Mouse (Mus musculus): ENCODE measurements around the gene Pax4.
A peak's percentile ranks its signal among the peaks of the same experiment; 100 is the strongest.

Pax4 gene

GRCm38 (mm10) chr6:28431538-28431855, 17.7 kb downstream of the Pax4 start:
- no peak for DNase-seq

GRCm38 (mm10) chr6:28430795-28431537, 18.2 kb downstream of the Pax4 start:
- no peak for DNase-seq

- DNase-seq: no peak
These were observed 19.3 kb downstream of the Pax4 start for GRCm38 (mm10) chr6:28429870-28430269.

- no peak for DNase-seq
These were observed 20.9 kb downstream of the Pax4 start, which contains the start of gene Gcc1 for GRCm38 (mm10) chr6:28428290-28428689. Gene Gcc1, minus strand, starts transcription at chr6:28428390.

- peak; percentile 53 for DNase-seq
These were observed 21.9 kb downstream of the Pax4 start, which contains the start of gene Fscn3 for GRCm38 (mm10) chr6:28427096-28427839. Gene Fscn3, plus strand, starts transcription at chr6:28427789.

GRCm38 (mm10) chr6:28425019-28425418, 24.1 kb downstream of the Pax4 start:
- no peak for DNase-seq

GRCm38 (mm10) chr6:28423767-28424695, 25.1 kb downstream of the Pax4 start:
- peak; percentile 63 for DNase-seq

- peak; percentile 90 for DNase-seq
These were observed 25.8 kb downstream of the Pax4 start, which contains the start of gene Arf5 for GRCm38 (mm10) chr6:28423313-28423712. Gene Arf5, plus strand, starts transcription at chr6:28423560.

GRCm38 (mm10) chr6:28422651-28423290, 26.4 kb downstream of the Pax4 start:
- DNase-seq: no peak

GRCm38 (mm10) chr6:28421469-28422000, 27.6 kb downstream of the Pax4 start:
- DNase-seq: peak; percentile 98

GRCm38 (mm10) chr6:28420865-28421264, 28.3 kb downstream of the Pax4 start:
- DNase-seq: no peak

GRCm38 (mm10) chr6:28420361-28420760, 28.8 kb downstream of the Pax4 start:
- no peak for DNase-seq

- DNase-seq: no peak
These were observed 29.5 kb downstream of the Pax4 start for GRCm38 (mm10) chr6:28419673-28420072.

- peak; percentile 67 for DNase-seq
These were observed 30.7 kb downstream of the Pax4 start for GRCm38 (mm10) chr6:28418449-28418848.

- DNase-seq: no peak
These were observed 32.2 kb downstream of the Pax4 start for GRCm38 (mm10) chr6:28416981-28417380.

- DNase-seq: no peak
These were observed 37.9 kb downstream of the Pax4 start for GRCm38 (mm10) chr6:28411236-28411635.

- DNase-seq: peak; percentile 56
These were observed 39.1 kb downstream of the Pax4 start for GRCm38 (mm10) chr6:28410053-28410452.

GRCm38 (mm10) chr6:28399791-28400190, 49.4 kb downstream of the Pax4 start:
- DNase-seq: no peak

- no peak for DNase-seq
These were observed 50.4 kb downstream of the Pax4 start for GRCm38 (mm10) chr6:28398726-28399125.

- no peak for DNase-seq
These were observed 51.4 kb downstream of the Pax4 start, which contains the start of gene Zfp800 for GRCm38 (mm10) chr6:28397681-28398203. Gene Zfp800, minus strand, starts transcription at chr6:28398005.

GRCm38 (mm10) chr6:28396853-28397457, 52.2 kb downstream of the Pax4 start:
- no peak for DNase-seq
